Mouse (Mus musculus) lung, postnatal 0 days (tissue): ENCODE data around the gene Rsph10b. TPM values are rescaled to one million over a fixed set of nuclear protein-coding genes. Genes with fewer than 3 reads are reported as not detected.
A peak's percentile ranks its signal among the peaks of the same experiment; 100 is the strongest.

Source experiments
- ATAC-seq: fragments of 200-750 bp; cut with Nextera tagmentation; 2 replicates; pipeline ENCODE4 v1.8.0; 2017; ENCODE audit warnings: moderate library complexity
- DNase-seq: peaks from one replicate; pipeline ENCODE4 v3.0.0-alpha.2; 2016; ENCODE audit warnings: low spot score
- H3K27ac ChIP-seq: fragments of 300-500 bp; sonication (generic); 2 replicates; pipeline ENCODE4 v1.5.1; 2014; ENCODE audit warnings: antibody characterized with exemption, mild to moderate bottlenecking, low read length, mixed read lengths
- H3K27me3 ChIP-seq: fragments of 300-500 bp; sonication (generic); replicated peaks from 2 replicates; pipeline ENCODE4 v1.6.1; 2014; ENCODE audit warnings: low read length, mixed read lengths; ENCODE audit not compliant: insufficient read depth
- H3K36me3 ChIP-seq: fragments of 300-500 bp; sonication (generic); 2 replicates; pipeline ENCODE4 v1.6.1; 2014; ENCODE audit warnings: low read length, mixed read lengths; ENCODE audit not compliant: insufficient read depth
- H3K4me1 ChIP-seq: fragments of 300-500 bp; sonication (generic); 2 replicates; pipeline ENCODE4 v1.6.1; 2014; ENCODE audit warnings: antibody characterized with exemption, low read depth, low read length, mixed read lengths; ENCODE audit not compliant: insufficient read depth
- H3K4me2 ChIP-seq: fragments of 300-500 bp; sonication (generic); replicated peaks from 2 replicates; pipeline ENCODE4 v1.6.1; 2014; ENCODE audit warnings: low read depth, mild to moderate bottlenecking, low read length, moderate library complexity, mixed read lengths
- H3K4me3 ChIP-seq: fragments of 300-500 bp; sonication (generic); 2 replicates; pipeline ENCODE4 v1.5.1; 2014; ENCODE audit warnings: low read depth, low read length
- H3K9ac ChIP-seq: fragments of 300-500 bp; sonication (generic); replicated peaks from 2 replicates; pipeline ENCODE4 v1.6.1; 2014; ENCODE audit warnings: low read depth, mild to moderate bottlenecking
- H3K9me3 ChIP-seq: fragments of 300-500 bp; sonication (generic); 2 replicates; pipeline ENCODE4 v1.6.1; 2016; ENCODE audit warnings: low read length, mixed read lengths
- CTCF ChIP-seq: IDR thresholded peaks from 2 replicates; pipeline ENCODE4 v1.5.1; 2016; ENCODE audit warnings: antibody characterized with exemption, mild to moderate bottlenecking
- EP300 ChIP-seq: IDR thresholded peaks from 2 replicates; pipeline ENCODE4 v1.6.1; 2016; ENCODE audit warnings: antibody characterized with exemption, mild to moderate bottlenecking, control low read depth
- WGBS: fragments of 180-500 bp; shearing (Covaris S2); extraction: QIAGEN DNeasy Blood & Tissue Kit; methylation state at CpG from one replicate; pipeline ENCODE4 v1.1.7; 2014; 5-methylcytosine and 5-hydroxymethylcytosine counted together
- polyA plus RNA-seq: library from polyadenylated mRNA; unstranded; fragments of >200 nt; fragmentation: Nextera tagmentation; extraction: Ambion mirVana; gene quantifications from 2 replicates; pipeline ENCODE4 v1.2.1, GENCODE M21; 2015

The Rsph10b gene
- polyA plus RNA-seq, 1 experiment from 2014 or later = 3.0 TPM

DNA sequence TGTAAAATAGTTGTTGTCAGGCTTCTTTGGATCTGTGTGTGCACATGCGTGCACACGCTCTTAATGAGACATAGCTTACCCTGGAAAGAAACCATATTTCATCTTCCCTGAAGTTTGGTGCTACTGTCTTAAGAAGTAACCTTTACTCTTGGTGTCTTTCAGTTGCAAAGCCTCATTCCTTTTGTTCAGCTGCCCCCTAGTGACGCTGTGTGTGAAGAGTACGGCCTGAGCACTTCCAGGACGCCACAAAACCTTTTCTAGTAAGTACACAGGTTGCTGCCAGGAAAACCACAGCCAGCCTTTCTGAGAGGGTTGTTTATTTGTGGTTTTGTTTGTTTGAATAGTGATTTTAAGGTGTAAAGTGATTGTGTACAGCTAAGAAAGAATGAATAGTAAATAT is 15.4 kb upstream of the Rsph10b start:
- ATAC-seq (peak; percentile 53), DNase-seq (peak; percentile 74)
- H3K4me3 ChIP-seq = no peak overlapping the region
- H3K9me3 ChIP-seq = no peaks in the 10 kb centered on the region
- H3K4me2 ChIP-seq = no peak overlapping the region
- WGBS = 47% methylated on average over 5 of the region's 5 CpGs
- no peak overlapping the region for H3K27ac ChIP-seq
- no peak overlapping the region for H3K9ac ChIP-seq
- no peaks in the 10 kb centered on the region for H3K27me3 ChIP-seq
- H3K4me1 ChIP-seq = no peaks in the 10 kb centered on the region
- TF ChIP-seq CTCF (peak; percentile 75), EP300 (no peak)
- H3K36me3 ChIP-seq = no peaks in the 10 kb centered on the region; the same call in 1 of the 2 replicates

- ATAC-seq (no peak), DNase-seq (no peak)
- H3K4me2 ChIP-seq = no peak overlapping the region
- H3K27me3 ChIP-seq = no peaks in the 10 kb centered on the region
- H3K9ac ChIP-seq = no peak overlapping the region
- no peaks in the 10 kb centered on the region for H3K9me3 ChIP-seq
- no peak overlapping the region for H3K4me3 ChIP-seq
- TF ChIP-seq EP300 = no peak
- no peak for TF ChIP-seq CTCF
- no peaks in the 10 kb centered on the region for H3K4me1 ChIP-seq
- no peaks in the 10 kb centered on the region; the same call in 1 of the 2 replicates for H3K36me3 ChIP-seq
- no peak overlapping the region for H3K27ac ChIP-seq
- 91% methylated on average over 3 of the region's 3 CpGs for WGBS
These were observed 14.7 kb upstream of the Rsph10b start for GRCm38 (mm10) chr5:143918120-143918519.

DNA sequence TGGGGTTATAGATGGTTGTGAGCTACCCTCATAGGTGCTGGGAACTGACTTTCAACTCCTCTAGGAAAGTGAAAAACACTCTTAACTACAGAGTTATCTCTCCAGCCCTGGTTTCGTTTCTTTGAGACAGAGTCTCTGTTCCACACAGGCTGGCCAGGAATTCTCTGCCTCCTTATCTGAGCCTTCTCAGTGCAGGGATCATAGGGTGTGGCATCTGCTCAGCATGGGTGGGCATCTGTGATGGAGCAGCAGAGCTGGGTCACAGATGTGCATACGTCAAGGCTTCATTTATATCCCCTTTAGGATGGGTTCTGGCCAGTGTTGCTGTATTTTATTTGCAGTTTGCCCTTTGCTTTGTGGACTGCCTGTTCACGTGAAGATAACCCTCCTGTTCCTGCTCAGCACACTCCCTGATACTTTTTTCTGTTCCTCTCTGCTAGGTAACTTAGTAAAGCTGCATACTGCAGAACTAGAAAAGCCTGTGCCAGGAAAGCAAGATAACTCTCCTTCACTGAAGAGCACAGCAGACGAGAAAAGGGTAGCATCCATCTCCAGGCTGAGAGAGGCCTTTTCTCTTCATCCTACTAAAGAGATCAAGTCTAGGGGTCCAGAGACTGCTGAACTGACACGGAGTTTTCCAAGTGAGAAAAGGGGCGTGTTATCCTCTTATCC is 7.9 kb upstream of the Rsph10b start:
- H3K9ac ChIP-seq = no peak overlapping the region
- H3K4me3 ChIP-seq = no peak overlapping the region
- TF ChIP-seq CTCF = no peak
- no peak for TF ChIP-seq EP300
- DNase-seq (no peak), ATAC-seq (no peak)
- H3K4me2 ChIP-seq = no peak overlapping the region
- H3K9me3 ChIP-seq = no peaks in the 10 kb centered on the region
- H3K27ac ChIP-seq = no peak overlapping the region
- H3K36me3 ChIP-seq = peaks cover 21% of the 10 kb centered on the region; the same call in 1 of the 2 replicates
- H3K27me3 ChIP-seq = no peaks in the 10 kb centered on the region
- WGBS = 84% methylated on average over 6 of the region's 6 CpGs
- H3K4me1 ChIP-seq = no peaks in the 10 kb centered on the region

GRCm38 (mm10) chr5:143927875-143928274 is 5.0 kb upstream of the Rsph10b start, which contains the start of gene Gm42421:
Gm42421 (plus strand) TSS chr5:143928175.
- Histone ChIP-seq H3K9me3 (no peaks in the 10 kb centered on the region), H3K4me3 (no peak within 1 kb of the TSS), H3K27ac (no peak within 1 kb of the TSS), H3K4me1 (no peaks in the 10 kb centered on the region), H3K9ac (no peak within 1 kb of the TSS), H3K4me2 (no peak within 1 kb of the TSS), H3K27me3 (no peaks in the 10 kb centered on the region), H3K36me3 (peaks cover 29% of the 10 kb centered on the region)
- ATAC-seq = no peak
- no peak for DNase-seq
- TF ChIP-seq EP300 = no peak
- no peak for TF ChIP-seq CTCF
- WGBS = 95% methylated on average over 8 of the region's 8 CpGs

GRCm38 (mm10) chr5:143929291-143929690 is 3.5 kb upstream of the Rsph10b start:
- TF ChIP-seq EP300 (no peak), CTCF (no peak)
- H3K4me1 ChIP-seq = no peaks in the 10 kb centered on the region
- no peaks in the 10 kb centered on the region for H3K9me3 ChIP-seq
- no peak overlapping the region for H3K4me2 ChIP-seq
- peaks cover 22% of the 10 kb centered on the region for H3K36me3 ChIP-seq
- ATAC-seq (no peak), DNase-seq (no peak)
- no peak overlapping the region for H3K4me3 ChIP-seq
- H3K27me3 ChIP-seq = no peaks in the 10 kb centered on the region
- H3K27ac ChIP-seq = no peak overlapping the region
- 90% methylated on average over 4 of the region's 4 CpGs for WGBS
- no peak overlapping the region for H3K9ac ChIP-seq

- no peak for ATAC-seq
- no peak for DNase-seq
- H3K27ac ChIP-seq = no peak overlapping the region
- WGBS = 90% methylated on average over 12 of the region's 12 CpGs
- no peaks in the 10 kb centered on the region for H3K4me1 ChIP-seq
- TF ChIP-seq EP300 = no peak
- TF ChIP-seq CTCF = no peak
- peaks cover 14% of the 10 kb centered on the region for H3K36me3 ChIP-seq
- no peaks in the 10 kb centered on the region for H3K27me3 ChIP-seq
- no peak overlapping the region for H3K9ac ChIP-seq
- no peaks in the 10 kb centered on the region for H3K9me3 ChIP-seq
- no peak overlapping the region for H3K4me3 ChIP-seq
- H3K4me2 ChIP-seq = no peak overlapping the region
These were observed 2.2 kb upstream of the Rsph10b start for GRCm38 (mm10) chr5:143930656-143931055.
